Comparison of ENCODE assay signal across 9 mouse cellular contexts in the genomic region with DNA sequence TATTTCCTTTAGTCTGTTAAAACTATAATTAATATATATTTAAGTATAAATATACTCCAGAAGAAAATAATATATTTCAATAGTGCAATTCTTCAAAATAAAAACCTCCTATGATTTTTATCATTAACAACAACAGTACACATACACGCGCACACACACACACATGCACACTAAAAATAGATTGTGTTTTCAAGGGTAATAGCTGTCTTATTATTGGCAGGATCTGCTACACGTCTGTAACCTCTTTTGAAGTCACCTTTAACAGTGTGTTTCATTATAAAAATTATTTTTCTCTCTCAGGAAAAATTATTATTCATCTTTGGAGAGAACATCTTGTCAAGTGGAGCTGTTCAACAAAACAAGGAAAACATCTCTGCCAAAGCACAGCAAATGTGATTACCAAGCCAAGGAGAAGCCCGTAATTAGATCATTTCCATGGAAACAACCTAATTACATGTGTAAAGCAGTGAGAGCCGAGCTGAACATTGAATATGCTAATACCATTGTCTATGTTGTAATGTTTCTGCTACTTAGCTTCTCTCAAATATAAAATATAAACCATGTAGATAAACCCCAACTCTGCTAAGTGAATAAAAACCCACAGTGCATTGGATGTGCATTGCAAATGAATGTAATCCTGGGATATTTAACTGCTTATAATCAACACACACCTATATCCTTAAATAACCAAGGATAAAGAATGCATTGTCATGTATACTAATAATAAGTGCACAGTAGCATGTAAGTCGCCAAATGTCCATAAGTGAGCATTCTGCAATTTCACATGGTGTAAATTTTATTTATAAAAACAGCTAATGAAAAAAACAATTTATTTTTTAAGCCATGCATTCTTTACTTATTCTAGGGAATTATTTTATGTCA.
DNase-seq lines count a peak whose midpoint lies in the region; ATAC-seq and TF ChIP-seq lines count a peak whose summit lies in the region.
"Had no signal": no experiment of that assay in that cellular context is flagged by ENCODE, and none has a peak within 500 bp of the region (broad histone marks: within the 10 kb centered on the region; RNA-seq: fewer than 3 reads in every experiment).

No protein-coding gene starts in this region.

- DNase-seq in frontal cortex, adult 2 months (ENCODE audit: extremely low spot score in 1 of 2, low spot score in 1 of 2): peak; percentile 26 to 65
- DNase-seq in frontal cortex, postnatal 10 days (ENCODE audit: low spot score in 2 of 2): no peak
- peak; percentile 84 for DNase-seq in brain, embryonic 18.5 days (ENCODE audit: low read depth, low spot score)
- DNase-seq in midbrain, postnatal 0 days (ENCODE audit: low spot score): peak; percentile 88
- DNase-seq in limb, embryonic 10.5 days (ENCODE audit: low spot score): no peak
- no peak for DNase-seq in gastrocnemius, adult 18-20 months (ENCODE audit: low spot score)

- H3K4me3 ChIP-seq in hindbrain, embryonic 15.5 days: no peak overlapping the region
- no peak overlapping the region for H3K4me3 ChIP-seq in midbrain, postnatal 0 days (ENCODE audit: low read depth, low read length)
- no peak overlapping the region for H3K4me3 ChIP-seq in limb, embryonic 10.5 days

- no peaks in the 10 kb centered on the region for H3K36me3 ChIP-seq in hindbrain, embryonic 15.5 days
- H3K36me3 ChIP-seq in midbrain, postnatal 0 days (ENCODE audit: insufficient read depth, low read length): no peaks in the 10 kb centered on the region
- no peaks in the 10 kb centered on the region for H3K36me3 ChIP-seq in limb, embryonic 10.5 days

- H3K4me2 ChIP-seq in hindbrain, embryonic 15.5 days: no peak overlapping the region
- H3K4me2 ChIP-seq in midbrain, postnatal 0 days (ENCODE audit: low read depth, low read length, poor library complexity, severe bottlenecking): no peak overlapping the region

- ATAC-seq in hindbrain, embryonic 15.5 days (ENCODE audit: low FRiP score, low read depth): peak; percentile 87
- peak; percentile 82 for ATAC-seq in midbrain, postnatal 0 days (ENCODE audit: low FRiP score)
- ATAC-seq in megakaryocyte progenitor cell, adult 5-6 weeks (replicated peaks; ENCODE audit: poor library complexity): no peak
- ATAC-seq: inflammation-experienced regulatory T-cells, adult 6 months had no signal

- H3K9me3 ChIP-seq in hindbrain, embryonic 15.5 days: no peaks in the 10 kb centered on the region
- no peaks in the 10 kb centered on the region for H3K9me3 ChIP-seq in midbrain, postnatal 0 days (ENCODE audit: low read length)
- no peaks in the 10 kb centered on the region for H3K9me3 ChIP-seq in limb, embryonic 10.5 days (replicated peaks)

- peak overlapping the region; percentile 64 for H3K27ac ChIP-seq in hindbrain, embryonic 15.5 days (replicated peaks)
- H3K27ac ChIP-seq in midbrain, postnatal 0 days (ENCODE audit: low read depth, low read length): no peak overlapping the region
- no peak overlapping the region for H3K27ac ChIP-seq in limb, embryonic 10.5 days

- no peak for TF ChIP-seq CTCF in midbrain, postnatal 0 days (IDR thresholded peaks at IDR 0.05)

- no peak overlapping the region for H3K9ac ChIP-seq in hindbrain, embryonic 15.5 days
- no peak overlapping the region for H3K9ac ChIP-seq in midbrain, postnatal 0 days (replicated peaks; ENCODE audit: low read length, poor library complexity, severe bottlenecking)

- no peaks in the 10 kb centered on the region for H3K27me3 ChIP-seq in hindbrain, embryonic 15.5 days
- H3K27me3 ChIP-seq in midbrain, postnatal 0 days (ENCODE audit: insufficient read depth, low read length): no peaks in the 10 kb centered on the region
- no peaks in the 10 kb centered on the region for H3K27me3 ChIP-seq in limb, embryonic 10.5 days (ENCODE audit: low read depth, poor library complexity, severe bottlenecking)

- 38% methylated on average over 6 of the region's 6 CpGs for WGBS in hindbrain, embryonic 15.5 days
- WGBS in midbrain, postnatal 0 days: 40% methylated on average over 6 of the region's 6 CpGs
- WGBS in limb, embryonic 10.5 days: 83% methylated on average over 6 of the region's 6 CpGs

- peaks cover 12% of the 10 kb centered on the region for H3K4me1 ChIP-seq in hindbrain, embryonic 15.5 days (replicated peaks)
- H3K4me1 ChIP-seq in midbrain, postnatal 0 days (ENCODE audit: insufficient read depth, low read length): peaks cover 3% of the 10 kb centered on the region; the same call in 1 of the 2 replicates
- no peaks in the 10 kb centered on the region for H3K4me1 ChIP-seq in limb, embryonic 10.5 days

Comparison
In these comparisons a context has a peak if more than half of its experiments do, and no peak if none do; other contexts are left out.
1. DNase-seq: peak in frontal cortex, adult 2 months (2 of 2), brain, embryonic 18.5 days (single experiment) and midbrain, postnatal 0 days (single experiment); none in frontal cortex, postnatal 10 days (0 of 2), limb, embryonic 10.5 days (single experiment) and gastrocnemius, adult 18-20 months (single experiment).